Mouse (Mus musculus) C2C12 (cell line): ENCODE measurements around the gene Vstm2l. TPM values are rescaled to one million over a fixed set of nuclear protein-coding genes. Genes with fewer than 3 reads are reported as not detected.
A peak's percentile ranks its signal among the peaks of the same experiment; 100 is the strongest.

Source experiments
- H3K27me3 ChIP-seq: one replicate; pipeline ENCODE4 v1.6.1; 2011; ENCODE audit not compliant: control insufficient read depth, insufficient read depth, insufficient read length
- H3K36me3 ChIP-seq: one replicate; pipeline ENCODE4 v1.6.1; 2011; ENCODE audit not compliant: control insufficient read depth, insufficient read depth
- H3K4me3 ChIP-seq: one replicate; pipeline ENCODE4 v1.5.1; 2011; ENCODE audit warnings: mild to moderate bottlenecking, control low read depth; ENCODE audit not compliant: poor library complexity, insufficient read depth, severe bottlenecking
- H3K79me2 ChIP-seq: one replicate; pipeline ENCODE4 v1.6.1; 2011; ENCODE audit not compliant: control insufficient read depth, insufficient read depth
- H3K79me3 ChIP-seq: one replicate; pipeline ENCODE4 v1.6.1; 2011; ENCODE audit warnings: low read depth, control low read depth
- H3ac ChIP-seq: one replicate; pipeline ENCODE3; 2011; ENCODE audit warnings: low read depth; ENCODE audit not compliant: control insufficient read depth, insufficient read length
- CEBPB ChIP-seq: IDR thresholded peaks from one replicate; pipeline ENCODE4 v1.6.1; 2011; ENCODE audit warnings: low read depth, mild to moderate bottlenecking, control low read depth, moderate library complexity
- CTCF ChIP-seq: IDR thresholded peaks from one replicate; pipeline ENCODE4 v1.5.1; 2011; ENCODE audit not compliant: control insufficient read depth, insufficient read depth, insufficient read length
- FOSL1 ChIP-seq: IDR thresholded peaks from one replicate; pipeline ENCODE4 v1.8.0; 2011; ENCODE audit warnings: mild to moderate bottlenecking, low read length; ENCODE audit not compliant: poor library complexity, insufficient read depth, severe bottlenecking
- MAX ChIP-seq: IDR thresholded peaks from one replicate; pipeline ENCODE4 v1.6.1; 2011; ENCODE audit warnings: mild to moderate bottlenecking, control low read depth
- MYOD1 ChIP-seq: IDR thresholded peaks from one replicate; pipeline ENCODE4 v1.6.1; 2011; ENCODE audit warnings: low read depth; ENCODE audit not compliant: control insufficient read depth, insufficient read length
- MYOG ChIP-seq: IDR thresholded peaks from one replicate; pipeline ENCODE4 v1.6.1; 2011; ENCODE audit not compliant: control insufficient read depth, insufficient read length; ENCODE audit errors: extremely low read depth
- USF1 ChIP-seq: IDR thresholded peaks from one replicate; pipeline ENCODE4 v1.6.1; 2011; ENCODE audit warnings: low read depth, mild to moderate bottlenecking, control low read depth, moderate library complexity
- polyA plus RNA-seq: library from polyadenylated mRNA; unstranded; fragments of >200 nt; fragmentation: generic; extraction: Trizol; gene quantifications from one replicate; pipeline ENCODE4 v1.2.1, GENCODE M21; 2012; ENCODE audit warnings: missing spikeins

The Vstm2l gene
- polyA plus RNA-seq, 1 experiment: not detected

DNA sequence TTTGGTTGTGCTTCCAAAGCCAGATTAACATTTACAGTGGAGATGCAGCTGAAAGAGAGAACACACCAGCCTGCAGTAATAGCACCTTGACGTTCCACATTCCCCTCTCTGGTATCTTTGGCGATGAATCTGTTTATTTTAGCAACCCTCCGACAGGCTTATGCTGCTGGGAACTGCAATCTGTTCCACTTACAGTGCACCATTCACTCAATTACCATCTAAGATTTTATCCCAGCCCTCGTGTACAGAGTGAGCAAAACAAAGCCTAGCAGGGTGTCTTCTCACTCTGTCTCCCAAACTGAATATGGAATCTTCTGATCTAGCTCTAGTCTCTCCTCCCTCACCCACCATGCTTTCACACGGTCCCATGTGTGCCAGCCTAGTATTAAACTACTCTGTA lies 36.5 kb upstream of the Vstm2l start:
- no peak overlapping the region for H3ac ChIP-seq
- H3K79me2 ChIP-seq: no peaks in the 10 kb centered on the region
- no peaks in the 10 kb centered on the region for H3K27me3 ChIP-seq
- TF ChIP-seq MAX (no peak), CTCF (no peak), MYOG (no peak), USF1 (no peak), CEBPB (no peak), MYOD1 (no peak), FOSL1 (no peak)
- H3K36me3 ChIP-seq: peaks cover 4% of the 10 kb centered on the region
- no peak overlapping the region for H3K4me3 ChIP-seq
- H3K79me3 ChIP-seq: no peaks in the 10 kb centered on the region

DNA sequence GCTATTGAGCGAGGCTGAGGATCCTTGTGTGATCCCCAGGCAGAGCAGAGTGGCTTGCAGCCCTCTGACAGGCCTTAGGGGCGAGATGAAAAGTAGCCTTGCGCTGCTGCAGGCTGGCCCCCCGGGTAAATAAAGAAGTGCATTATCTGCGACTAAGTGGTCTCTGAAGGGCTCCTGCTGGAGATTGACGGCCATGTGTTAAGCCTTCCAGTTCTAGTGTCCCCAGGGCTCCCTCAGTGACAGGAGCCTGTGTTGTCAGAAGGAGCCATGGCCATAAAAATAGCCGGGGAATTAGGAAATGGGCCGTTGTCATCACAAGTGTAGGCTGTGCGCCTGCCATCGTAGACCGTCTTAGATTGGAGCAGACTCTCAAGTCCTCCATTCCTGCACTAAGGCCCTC lies 32.5 kb upstream of the Vstm2l start:
- no peak for TF ChIP-seq CTCF
- TF ChIP-seq MYOG: no peak
- TF ChIP-seq MAX: no peak
- no peak for TF ChIP-seq MYOD1
- TF ChIP-seq CEBPB: no peak
- no peak for TF ChIP-seq USF1
- TF ChIP-seq FOSL1: no peak
- Histone ChIP-seq H3ac (no peak overlapping the region), H3K79me2 (no peaks in the 10 kb centered on the region), H3K4me3 (no peak overlapping the region), H3K79me3 (no peaks in the 10 kb centered on the region), H3K27me3 (no peaks in the 10 kb centered on the region), H3K36me3 (peaks cover 4% of the 10 kb centered on the region)

DNA sequence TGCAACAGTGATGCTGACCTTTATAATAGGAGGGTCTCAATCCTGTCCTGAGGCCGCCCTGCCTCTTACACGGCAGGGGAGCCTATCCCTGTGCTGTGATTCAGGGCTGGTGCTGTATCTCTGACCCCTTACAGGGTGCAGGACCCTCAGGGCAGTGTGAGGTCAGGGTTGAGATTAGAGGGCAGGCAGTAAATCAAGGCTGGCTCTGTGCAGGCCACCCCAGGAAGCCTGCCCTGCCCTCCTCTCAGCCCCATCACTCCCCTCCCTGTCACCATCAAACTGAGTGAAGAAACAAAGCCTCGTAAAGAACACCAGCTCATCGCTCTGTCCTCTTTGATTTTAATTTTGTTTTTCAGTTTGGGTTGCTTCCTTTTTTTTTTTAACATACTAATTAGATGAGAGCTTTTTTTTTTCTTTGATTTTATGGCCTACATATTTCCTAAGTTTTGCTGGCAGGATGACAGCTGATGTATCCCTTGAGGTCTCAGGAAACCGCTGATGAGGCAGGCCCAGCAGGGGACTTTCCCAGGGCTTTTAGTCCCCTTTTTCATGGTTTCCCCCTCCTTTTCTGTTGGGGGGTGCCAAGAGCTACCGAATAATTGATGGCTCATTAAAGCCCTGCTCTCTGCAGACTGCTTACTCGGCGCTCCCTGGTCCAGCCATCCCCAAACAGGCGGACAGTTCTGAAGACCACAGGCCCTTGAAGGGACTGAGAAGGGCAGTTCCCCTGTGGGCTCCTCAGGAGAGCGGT lies 27.0 kb upstream of the Vstm2l start:
- peaks cover 4% of the 10 kb centered on the region for H3K36me3 ChIP-seq
- no peak overlapping the region for H3K4me3 ChIP-seq
- no peak for TF ChIP-seq FOSL1
- no peak for TF ChIP-seq MAX
- no peak for TF ChIP-seq MYOG
- no peak for TF ChIP-seq CEBPB
- no peak for TF ChIP-seq CTCF
- TF ChIP-seq USF1: no peak
- TF ChIP-seq MYOD1: no peak
- no peaks in the 10 kb centered on the region for H3K27me3 ChIP-seq
- no peaks in the 10 kb centered on the region for H3K79me3 ChIP-seq
- no peak overlapping the region for H3ac ChIP-seq
- H3K79me2 ChIP-seq: no peaks in the 10 kb centered on the region

DNA sequence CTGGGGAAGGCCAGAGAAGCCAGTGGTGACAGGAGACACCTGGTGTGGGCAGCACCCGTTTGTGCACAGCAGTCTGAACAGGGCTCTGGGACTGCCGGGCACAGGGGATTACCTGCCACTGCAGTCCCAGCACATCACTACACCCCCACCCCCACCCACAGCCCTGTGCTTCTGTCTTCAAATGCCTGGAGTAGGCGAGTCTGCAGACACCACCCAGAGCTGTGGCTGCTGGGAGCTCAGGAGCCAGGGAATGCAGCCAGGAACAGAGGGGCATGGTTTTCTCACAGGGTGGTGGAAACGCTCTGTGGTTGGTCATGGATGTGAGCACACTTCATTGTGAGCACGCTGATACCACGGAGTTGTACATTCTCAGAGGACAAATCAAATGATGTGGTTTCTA lies 23.3 kb upstream of the Vstm2l start:
- Histone ChIP-seq H3K27me3 (peaks cover 16% of the 10 kb centered on the region), H3K36me3 (no peaks in the 10 kb centered on the region), H3K79me2 (no peaks in the 10 kb centered on the region), H3ac (no peak overlapping the region), H3K4me3 (no peak overlapping the region), H3K79me3 (no peaks in the 10 kb centered on the region)
- TF ChIP-seq MAX: no peak
- no peak for TF ChIP-seq MYOG
- TF ChIP-seq CEBPB: no peak
- TF ChIP-seq MYOD1: no peak
- no peak for TF ChIP-seq FOSL1
- no peak for TF ChIP-seq CTCF

DNA sequence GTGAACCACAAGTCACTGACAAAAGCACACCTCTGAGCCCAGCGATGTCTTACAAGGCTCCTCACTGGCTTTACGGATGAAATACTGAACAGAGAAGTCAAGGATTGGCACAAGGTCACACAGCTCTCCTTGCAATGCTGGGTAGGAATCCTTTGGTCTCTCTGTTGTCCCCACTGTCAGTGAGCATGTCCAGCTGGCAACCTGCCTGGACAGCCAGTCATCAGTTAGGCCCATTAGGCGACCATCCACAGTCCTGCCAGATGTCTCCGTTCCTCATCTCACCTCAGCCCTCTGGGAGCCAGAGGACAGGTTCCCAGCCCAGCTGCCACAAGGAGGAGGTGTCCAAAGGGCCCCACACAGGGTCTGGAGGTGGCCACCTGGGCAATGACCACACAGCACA lies 17.3 kb upstream of the Vstm2l start:
- Histone ChIP-seq H3ac (no peak overlapping the region), H3K36me3 (no peaks in the 10 kb centered on the region), H3K27me3 (peaks cover 30% of the 10 kb centered on the region), H3K79me2 (no peaks in the 10 kb centered on the region), H3K79me3 (no peaks in the 10 kb centered on the region), H3K4me3 (no peak overlapping the region)
- no peak for TF ChIP-seq MAX
- no peak for TF ChIP-seq USF1
- TF ChIP-seq MYOD1: no peak
- no peak for TF ChIP-seq MYOG
- TF ChIP-seq FOSL1: no peak
- TF ChIP-seq CTCF: no peak
- TF ChIP-seq CEBPB: no peak

DNA sequence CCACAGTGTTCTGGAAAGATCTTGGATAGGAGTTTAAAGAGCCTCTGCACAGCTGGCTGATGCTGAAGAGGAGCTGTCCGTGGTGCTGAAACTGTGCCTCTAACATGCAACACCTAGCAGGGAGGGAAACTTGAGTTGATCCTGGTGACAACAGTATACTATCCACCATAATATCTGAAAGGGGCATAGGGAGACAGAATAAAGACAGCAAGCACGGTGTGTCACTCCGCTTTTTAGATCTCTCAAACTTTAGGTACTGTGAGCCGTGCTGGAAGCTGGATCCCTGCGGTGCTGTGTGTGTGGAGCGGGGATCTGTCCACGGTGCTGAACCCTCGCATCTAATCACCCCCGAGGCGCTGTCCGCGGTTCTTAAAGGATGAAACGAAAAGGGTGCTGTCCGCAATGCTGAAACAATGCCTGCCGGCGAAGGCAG lies 1.2 kb upstream of the Vstm2l start:
- no peak overlapping the region for H3ac ChIP-seq
- H3K36me3 ChIP-seq: no peaks in the 10 kb centered on the region
- no peaks in the 10 kb centered on the region for H3K79me2 ChIP-seq
- H3K27me3 ChIP-seq: peaks cover 27% of the 10 kb centered on the region
- no peak overlapping the region for H3K4me3 ChIP-seq
- TF ChIP-seq USF1: no peak
- no peak for TF ChIP-seq CTCF
- no peak for TF ChIP-seq MYOG
- TF ChIP-seq FOSL1: no peak
- TF ChIP-seq MYOD1: no peak
- TF ChIP-seq MAX: peak; percentile 64
- TF ChIP-seq CEBPB: no peak
- no peaks in the 10 kb centered on the region for H3K79me3 ChIP-seq
